Mouse (Mus musculus): ENCODE measurements around the gene Tex9.
"Not testable (repeated sequence)": the region's sequence is repeated elsewhere in the genome, so short reads cannot be mapped to it uniquely, and the experiment has no call there.

Tex9 gene

GRCm38 (mm10) chr9:72479276-72479675 is 12.7 kb downstream of the Tex9 start:
- DNase-seq (ENCODE audit: low spot score), result no peak

DNA sequence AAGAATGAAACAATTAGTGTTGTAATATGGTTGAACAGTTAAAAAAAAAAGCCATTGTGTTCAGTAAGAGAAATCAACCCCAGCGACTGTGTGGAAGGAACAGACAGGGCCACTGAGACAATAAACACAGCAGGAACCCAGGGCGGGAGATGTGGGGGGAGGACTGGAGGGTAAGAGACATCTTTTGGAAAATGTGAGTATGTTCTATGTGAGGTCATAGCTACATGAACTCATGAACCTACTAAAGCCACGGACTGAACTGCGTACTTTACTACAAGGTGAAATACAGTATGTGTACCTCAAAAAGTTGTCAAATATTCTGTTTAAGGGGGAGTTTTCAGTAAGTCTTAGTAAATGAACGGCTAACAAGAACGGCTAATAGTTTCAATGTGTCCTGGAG is 14.7 kb downstream of the Tex9 start:
- DNase-seq (ENCODE audit: low spot score), result no peak

- DNase-seq (ENCODE audit: low spot score), result no peak
Measured at GRCm38 (mm10) chr9:72475511-72475910, 16.5 kb downstream of the Tex9 start.

DNA sequence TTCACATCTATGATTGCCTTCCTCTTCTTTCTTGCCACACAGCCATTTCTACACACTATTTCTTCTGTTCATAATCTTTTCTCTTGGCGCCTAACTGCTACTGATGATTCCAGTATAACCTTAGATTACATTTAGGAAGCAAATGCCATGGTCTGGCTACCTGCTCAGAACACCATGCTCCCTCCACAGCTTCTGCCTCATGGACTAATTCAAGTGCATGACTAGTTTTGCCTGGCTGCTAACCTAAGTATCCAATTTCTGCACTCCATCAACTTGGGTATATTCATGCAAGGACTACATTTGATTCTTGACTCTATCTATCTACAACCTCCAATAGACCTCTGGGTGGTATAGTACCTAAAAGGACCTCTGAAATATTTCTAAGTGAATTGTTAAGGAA is 22.2 kb downstream of the Tex9 start:
- DNase-seq (ENCODE audit: low spot score), result no peak

DNA sequence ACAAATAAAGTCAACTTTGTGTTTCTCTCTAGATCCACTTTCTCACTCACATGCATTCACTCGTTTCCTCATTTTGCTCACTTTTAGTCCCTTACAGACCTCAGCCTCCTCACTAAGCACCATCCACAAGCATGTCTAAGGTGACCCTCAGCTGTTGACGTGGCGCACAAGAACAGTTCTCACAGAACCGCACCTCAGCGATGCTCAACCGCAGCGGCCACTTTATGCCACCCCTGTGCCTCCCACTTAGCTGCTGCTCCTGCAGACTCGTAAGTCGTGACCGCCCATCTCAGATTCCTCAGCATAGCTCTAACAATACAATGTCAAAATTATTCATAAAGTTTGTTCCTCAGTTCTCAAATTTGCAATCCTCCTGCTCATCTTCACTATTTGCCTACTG is 23.4 kb downstream of the Tex9 start:
- DNase-seq (ENCODE audit: low spot score), result no peak

DNA sequence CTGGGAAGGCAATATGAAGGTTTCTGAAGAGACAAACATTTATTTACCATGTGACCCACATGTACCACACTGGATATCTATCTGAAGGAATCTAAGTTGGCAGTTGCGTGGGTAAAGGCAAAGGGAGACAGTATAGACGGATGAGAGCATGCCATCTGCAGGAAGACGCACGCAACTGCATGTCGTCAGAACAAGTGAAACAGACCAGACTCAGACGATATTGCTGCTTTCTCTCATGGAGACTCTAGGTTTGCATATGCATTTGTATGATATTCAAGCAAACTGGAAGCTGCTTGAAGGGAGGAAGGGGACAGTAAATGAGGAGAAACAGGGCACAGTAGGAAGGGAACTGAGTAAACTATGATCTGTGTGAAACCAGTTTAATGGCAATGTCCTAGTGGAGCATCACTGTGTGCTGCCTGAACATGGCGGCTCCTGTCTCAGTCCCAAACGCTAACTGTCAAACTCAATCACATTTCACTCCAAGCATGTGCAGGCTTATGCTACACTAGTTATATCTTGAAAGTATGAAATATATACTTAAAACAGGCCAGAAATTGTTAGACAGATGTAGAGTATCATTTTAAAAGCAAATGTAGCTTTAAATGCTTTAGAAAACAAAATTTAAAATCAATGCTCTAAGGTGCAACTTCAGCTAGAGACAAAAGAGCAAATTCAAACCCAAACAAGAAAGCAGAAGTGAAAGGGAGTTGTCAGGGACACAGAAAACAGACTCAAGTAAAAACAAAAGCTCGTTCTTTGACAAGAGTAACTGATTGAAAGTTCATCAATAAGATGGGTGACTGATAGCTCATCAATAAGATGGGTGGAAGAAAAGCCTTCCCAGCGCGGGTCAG is 24.2 kb downstream of the Tex9 start:
- peak; percentile 46 for DNase-seq (ENCODE audit: low spot score)

- no peak for DNase-seq (ENCODE audit: low spot score)
Measured at GRCm38 (mm10) chr9:72465754-72466181, 26.2 kb downstream of the Tex9 start.

DNA sequence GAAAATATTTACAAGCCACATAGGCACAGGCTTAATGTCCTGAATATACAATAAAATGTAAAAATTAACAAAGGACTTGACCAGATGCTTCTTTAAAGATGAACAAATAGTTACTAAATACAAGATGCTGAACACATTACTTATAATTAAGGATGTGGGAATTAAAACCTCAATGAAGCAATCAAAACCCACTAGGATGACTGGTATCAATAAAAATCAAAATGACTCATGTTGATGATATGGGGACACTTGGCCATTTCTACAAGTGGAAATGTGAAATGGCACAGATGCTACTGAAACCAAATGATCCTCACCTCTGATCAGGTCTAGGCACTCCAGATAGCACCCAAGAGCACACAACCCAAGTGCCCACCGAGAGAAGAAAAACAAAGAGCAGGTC is 27.2 kb downstream of the Tex9 start:
- DNase-seq (ENCODE audit: low spot score), result no peak

- DNase-seq (ENCODE audit: low spot score), result no peak
Measured at GRCm38 (mm10) chr9:72462427-72462826, 29.6 kb downstream of the Tex9 start.

DNA sequence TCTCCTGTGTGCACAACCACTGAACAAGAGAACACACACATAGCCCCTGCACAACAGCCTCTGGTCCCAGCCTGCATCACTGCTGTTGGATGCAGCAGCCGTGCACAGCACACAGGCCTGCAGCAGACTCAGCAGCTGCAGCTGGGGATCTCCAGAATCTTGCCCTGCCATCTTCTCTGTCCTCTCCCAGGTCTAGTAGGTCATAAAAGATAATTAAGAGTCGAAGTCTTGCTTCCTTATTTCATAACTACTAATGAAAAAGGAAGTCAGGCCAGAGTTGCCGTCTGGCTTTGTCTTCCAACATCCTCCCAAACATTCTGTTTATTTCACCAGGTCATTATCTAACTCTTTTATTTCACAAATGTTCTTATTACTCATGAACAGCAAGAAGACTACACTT is 31.2 kb downstream of the Tex9 start:
- no peak for DNase-seq (ENCODE audit: low spot score)

- DNase-seq (ENCODE audit: low spot score), result no peak
Measured at GRCm38 (mm10) chr9:72459703-72460102, 32.3 kb downstream of the Tex9 start.

- no peak for DNase-seq (ENCODE audit: low spot score)
Measured at GRCm38 (mm10) chr9:72458233-72458632, 33.8 kb downstream of the Tex9 start.

DNA sequence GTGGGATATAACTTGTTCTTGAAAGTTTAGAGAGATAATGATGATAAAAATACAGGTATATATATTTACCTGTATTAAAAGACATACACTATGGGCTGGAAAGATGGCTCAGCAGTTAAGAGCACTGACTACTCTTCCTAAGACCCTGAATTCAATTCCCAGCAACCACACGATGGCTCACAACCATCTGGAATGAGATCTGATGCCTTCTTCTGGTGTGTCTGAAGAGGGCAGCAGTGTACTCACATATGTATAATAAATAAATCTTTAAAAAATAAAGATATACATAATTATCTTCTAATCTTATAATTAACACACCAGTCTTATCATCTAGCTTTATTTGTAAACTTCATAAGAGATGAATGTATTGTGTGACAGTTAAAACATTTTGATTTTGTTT is 35.6 kb downstream of the Tex9 start:
- DNase-seq (ENCODE audit: low spot score), result no peak

DNA sequence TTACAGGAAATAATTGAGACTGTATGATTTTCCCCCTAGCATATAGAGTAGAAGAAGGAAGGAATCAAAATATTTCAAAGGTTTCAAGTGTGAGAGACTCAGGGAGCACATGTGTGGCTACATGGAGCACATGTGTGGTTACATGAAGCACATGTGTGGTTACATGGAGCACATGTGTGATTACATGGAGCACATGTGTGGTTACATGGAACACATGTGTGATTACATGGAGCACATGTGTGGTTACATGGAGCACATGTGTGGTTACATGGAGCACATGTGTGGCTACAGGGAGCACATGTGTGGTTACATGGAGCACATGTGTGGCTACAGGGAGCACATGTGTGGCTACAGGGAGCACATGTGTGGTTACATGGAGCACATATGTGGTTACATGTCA is 37.7 kb downstream of the Tex9 start:
- DNase-seq (ENCODE audit: low spot score), result not testable (repeated sequence)

DNA sequence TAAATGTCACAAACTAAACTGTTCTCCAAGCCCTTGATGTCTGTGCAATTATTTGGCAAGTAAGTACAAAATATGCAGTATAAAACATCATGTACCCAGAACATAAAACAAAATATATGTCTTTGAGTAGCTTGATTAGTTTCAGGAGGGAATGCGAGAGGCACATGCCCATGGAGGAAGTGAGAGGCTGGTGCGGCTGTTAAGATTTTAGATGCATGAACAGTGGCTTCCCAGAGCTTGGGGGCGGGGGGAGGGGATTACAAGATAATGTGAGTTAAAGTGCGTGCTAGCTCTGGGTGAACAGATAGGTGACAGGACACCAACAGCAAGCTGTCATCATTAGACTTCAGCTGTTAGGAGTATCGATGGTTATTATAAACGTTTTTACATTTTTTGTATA is 40.9 kb downstream of the Tex9 start:
- DNase-seq (ENCODE audit: low spot score), result no peak

- no peak for DNase-seq (ENCODE audit: low spot score)
Measured at GRCm38 (mm10) chr9:72450363-72450762, 41.6 kb downstream of the Tex9 start.

- no peak for DNase-seq (ENCODE audit: low spot score)
Measured at GRCm38 (mm10) chr9:72449841-72450240, 42.2 kb downstream of the Tex9 start.

DNA sequence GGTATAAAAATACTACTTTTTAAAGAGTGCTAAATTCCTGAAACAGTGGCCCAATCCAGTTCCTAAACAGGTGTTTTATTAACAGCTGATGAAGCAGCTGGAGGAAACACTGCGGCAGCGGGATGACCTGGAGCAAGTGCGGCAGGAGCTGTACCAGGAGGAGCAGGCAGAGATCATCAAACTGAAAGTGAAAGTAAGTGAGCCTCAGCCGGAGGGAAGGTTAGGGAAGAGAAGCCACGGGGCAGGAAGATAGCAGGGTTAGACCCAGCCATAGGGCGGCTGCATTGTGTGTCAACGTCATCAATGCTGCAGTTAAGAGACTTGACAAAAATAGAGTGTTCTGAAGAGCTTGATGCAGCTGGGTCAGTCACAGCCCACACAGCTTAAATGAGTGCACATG is 42.6 kb downstream of the Tex9 start:
- no peak for DNase-seq (ENCODE audit: low spot score)

DNA sequence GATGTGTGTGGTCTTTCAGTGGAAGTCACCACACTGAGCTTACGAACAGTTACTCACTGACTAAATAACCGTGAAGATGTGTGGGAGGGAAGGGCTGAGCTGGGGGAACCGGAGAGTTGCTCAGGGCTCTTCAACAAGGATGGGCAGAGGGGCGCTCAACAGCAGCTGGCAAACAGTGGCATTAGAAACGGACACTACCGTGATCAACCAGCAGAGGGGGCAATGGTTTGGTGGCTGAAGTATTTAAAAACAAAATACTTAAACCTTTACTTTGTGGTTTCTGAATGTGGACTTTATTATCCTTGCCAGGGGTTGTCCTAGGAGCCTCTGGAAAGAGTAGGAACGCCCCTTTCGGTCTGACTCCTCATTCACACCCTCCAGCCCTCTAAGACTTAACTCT is 44.0 kb downstream of the Tex9 start:
- DNase-seq (ENCODE audit: low spot score), result no peak

DNA sequence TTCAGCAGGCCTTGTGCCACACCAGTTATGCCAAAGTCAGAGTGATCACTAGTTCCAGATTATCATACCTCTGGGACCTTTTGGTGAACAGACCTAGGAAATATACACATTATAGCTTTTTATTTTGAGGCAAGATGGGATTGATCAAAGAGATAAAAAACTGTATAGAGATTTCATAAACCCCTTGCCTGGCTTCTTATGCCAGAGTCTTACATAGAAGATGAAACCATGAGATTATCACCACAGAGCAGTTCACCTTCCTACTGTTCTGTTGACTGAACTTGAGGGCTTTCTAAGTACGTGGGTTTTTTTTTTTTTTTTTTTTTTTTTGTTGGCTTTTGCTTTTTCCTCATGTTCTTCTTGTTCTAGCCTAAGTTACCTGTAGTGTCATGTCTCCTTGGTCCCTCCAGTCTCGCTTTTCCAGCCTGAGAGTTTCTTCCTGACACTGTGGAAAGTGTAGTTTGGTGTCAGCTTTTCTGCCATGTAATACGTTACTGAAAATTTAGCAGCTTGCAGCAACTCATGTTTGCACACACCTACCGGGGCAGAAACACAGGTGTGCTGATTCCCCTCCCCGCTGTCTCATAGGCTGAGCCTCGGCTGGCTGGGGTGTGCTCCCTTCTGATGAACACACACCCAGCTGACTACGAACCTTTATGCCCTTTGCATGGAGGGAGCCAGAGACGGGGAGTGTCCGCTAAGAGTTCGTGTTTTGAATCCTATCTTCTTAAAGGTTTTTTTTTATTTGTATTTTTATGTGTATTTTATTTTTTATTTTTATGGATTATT is 49.9 kb downstream of the Tex9 start:
- no peak for DNase-seq (ENCODE audit: low spot score)

DNA sequence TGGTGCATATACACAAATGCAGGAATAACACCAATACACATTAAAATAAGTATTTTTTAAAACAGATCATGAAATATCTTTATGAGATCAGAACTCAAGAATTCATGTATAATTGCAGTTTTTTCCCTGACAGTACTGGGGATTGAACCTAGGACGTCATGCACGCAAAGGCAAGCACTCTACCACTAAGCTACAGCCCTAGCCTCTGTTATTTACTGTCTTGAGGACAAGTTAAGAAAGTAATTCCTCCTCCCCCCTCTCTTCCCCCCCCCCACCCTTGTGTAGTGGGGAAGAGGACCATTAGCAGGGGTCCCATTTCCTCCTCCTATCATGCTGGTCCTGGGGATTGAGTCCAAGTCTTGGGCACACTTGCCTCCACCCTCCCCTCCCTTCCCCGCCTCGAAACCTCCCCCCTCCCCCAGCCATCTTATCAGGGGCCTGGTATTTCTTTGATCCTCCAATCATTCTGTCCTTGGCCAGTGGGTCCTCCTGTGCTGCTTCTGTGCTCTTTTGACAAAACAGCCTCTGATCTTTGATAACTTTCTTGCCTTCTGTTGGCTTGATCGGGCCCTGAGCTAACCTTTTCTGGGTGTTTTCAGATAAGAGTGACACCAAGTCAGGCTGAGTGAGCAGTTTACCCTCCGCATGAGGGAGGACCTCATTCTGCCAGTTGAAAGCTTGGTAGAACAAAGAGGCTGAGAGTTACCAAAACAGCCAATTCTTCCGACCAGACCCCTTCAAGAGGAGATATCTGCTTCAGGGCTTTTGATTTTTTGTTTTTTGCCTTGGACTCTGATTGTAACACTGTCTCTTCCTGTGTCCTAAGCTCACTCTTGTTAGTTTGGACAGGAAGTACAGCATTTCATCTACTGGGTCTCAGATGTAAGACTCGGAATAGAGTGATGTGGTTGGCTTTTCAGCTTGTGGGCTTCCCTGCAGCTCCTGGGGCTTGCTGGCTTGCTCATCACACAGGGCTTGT is 50.8 kb downstream of the Tex9 start:
- DNase-seq (ENCODE audit: low spot score), result peak; percentile 78

- DNase-seq (ENCODE audit: low spot score), result no peak
Measured at GRCm38 (mm10) chr9:72440358-72440757, 51.7 kb downstream of the Tex9 start.

Data from c-Kit-positive CD71-positive TER-119-positive erythroid progenitor cells, embryonic 14.5 days (primary cell).